In genomic region chr9:43667386-43667785, GRCm38 (mm10) we compare ENCODE assay signal across 16 mouse cellular contexts.
"Had no signal": no experiment of that assay in that cellular context is flagged by ENCODE, and none has a peak within 500 bp of the region (broad histone marks: within the 10 kb centered on the region; RNA-seq: fewer than 3 reads in every experiment).

No protein-coding gene starts in this region.

- H3K27ac ChIP-seq: intestine, embryonic 15.5 days; lung, embryonic 15.5 days; stomach, postnatal 0 days had no signal

- H3K9me3 ChIP-seq: intestine, embryonic 15.5 days; lung, embryonic 15.5 days had no signal

- H3K4me2 ChIP-seq: intestine, embryonic 15.5 days; lung, embryonic 15.5 days; midbrain, embryonic 11.5 days had no signal

- ATAC-seq: intestine, embryonic 15.5 days had no signal

- H3K27me3 ChIP-seq: lung, embryonic 15.5 days had no signal

- H3K4me3 ChIP-seq: intestine, embryonic 15.5 days; lung, embryonic 15.5 days had no signal

- DNase-seq: kidney, adult 18-20 months; kidney, adult 9 months; kidney, postnatal 14 days; kidney, postnatal 4 days; lung, adult 18-20 months; lung, postnatal 10 days; lung, postnatal 36 days; midbrain, embryonic 14.5 days; right cerebral cortex, adult 18-20 months; right cerebral cortex, postnatal 14 days; right cerebral cortex, postnatal 4 days; thymus, postnatal 25 days had no signal

- H3K4me1 ChIP-seq: intestine, embryonic 15.5 days; lung, embryonic 15.5 days had no signal

- H3K36me3 ChIP-seq: intestine, embryonic 15.5 days; lung, embryonic 15.5 days had no signal

- H3K9ac ChIP-seq: intestine, embryonic 15.5 days; lung, embryonic 15.5 days had no signal
